Mouse (Mus musculus) B cell, adult 2 months (primary cell): ENCODE measurements around the gene Gimap1.

Source experiments
- DNase-seq, 2 experiments: peaks; one replicate each; pipeline ENCODE4 v3.0.0; 2022

The Gimap1 gene

GRCm38 (mm10) chr6:48738961-48739779 lies at the start of gene Gimap1:
Gene Gimap1 (plus strand): TSS chr6:48739054.
- peak; percentile 70 to 74 for DNase-seq

GRCm38 (mm10) chr6:48689320-48689719 lies 49.5 kb upstream of the Gimap1 start:
- peak; percentile 54 to 63 for DNase-seq

- peak; percentile 68 to 73 for DNase-seq
Measured at GRCm38 (mm10) chr6:48692962-48693361, 45.9 kb upstream of the Gimap1 start.

- peak in 1 of 2 experiments; percentile 52 for DNase-seq
Measured at GRCm38 (mm10) chr6:48696830-48697554, 41.9 kb upstream of the Gimap1 start.

- no peak for DNase-seq
Measured at GRCm38 (mm10) chr6:48697555-48697930, 41.3 kb upstream of the Gimap1 start.

- DNase-seq, result no peak
Measured at GRCm38 (mm10) chr6:48698066-48698856, 40.6 kb upstream of the Gimap1 start.

- DNase-seq, result peak in 1 of 2 experiments; percentile 48
Measured at GRCm38 (mm10) chr6:48698888-48699287, 40.0 kb upstream of the Gimap1 start.

GRCm38 (mm10) chr6:48700251-48701075 lies 38.4 kb upstream of the Gimap1 start:
- peak; percentile 73 to 79 for DNase-seq

- no peak for DNase-seq
Measured at GRCm38 (mm10) chr6:48702146-48702545, 36.7 kb upstream of the Gimap1 start.

- no peak for DNase-seq
Measured at GRCm38 (mm10) chr6:48702601-48703000, 36.3 kb upstream of the Gimap1 start.

GRCm38 (mm10) chr6:48704146-48704545 lies 34.7 kb upstream of the Gimap1 start:
- no peak for DNase-seq

GRCm38 (mm10) chr6:48706130-48706529 lies 32.7 kb upstream of the Gimap1 start:
- no peak for DNase-seq

- peak; percentile 66 to 70 for DNase-seq
Measured at GRCm38 (mm10) chr6:48718455-48718854, 20.4 kb upstream of the Gimap1 start, which contains the start of the genes Gm28053 and Gimap7. Gene Gm28053 (plus strand): TSS chr6:48718607. Gene Gimap7 (plus strand): TSS chr6:48718621.

GRCm38 (mm10) chr6:48720326-48720725 lies 18.5 kb upstream of the Gimap1 start:
- DNase-seq, result no peak

GRCm38 (mm10) chr6:48723468-48723867 lies 15.4 kb upstream of the Gimap1 start:
- no peak for DNase-seq

GRCm38 (mm10) chr6:48725476-48725875 lies 13.4 kb upstream of the Gimap1 start:
- DNase-seq, result peak; percentile 67 to 74

- DNase-seq, result no peak
Measured at GRCm38 (mm10) chr6:48727761-48728160, 11.1 kb upstream of the Gimap1 start.

GRCm38 (mm10) chr6:48732864-48733304 lies 6.0 kb upstream of the Gimap1 start:
- DNase-seq, result peak; percentile 75 to 79

GRCm38 (mm10) chr6:48733660-48734059 lies 5.2 kb upstream of the Gimap1 start:
- DNase-seq, result no peak

- DNase-seq, result no peak
Measured at GRCm38 (mm10) chr6:48737053-48737452, 1.8 kb upstream of the Gimap1 start.

GRCm38 (mm10) chr6:48737688-48738087 lies 1.2 kb upstream of the Gimap1 start:
- peak in 1 of 2 experiments; percentile 0 for DNase-seq

GRCm38 (mm10) chr6:48739780-48740055 lies 864 bp downstream of the Gimap1 start:
- peak in 1 of 2 experiments; percentile 4 for DNase-seq
